Mouse (Mus musculus): ENCODE results near the gene Dgkh. TPM values are rescaled to one million over a fixed set of nuclear protein-coding genes. Genes with fewer than 3 reads are reported as not detected.

Dgkh gene
- polyA plus RNA-seq, 1 experiment from 2014 or later = 4.6 TPM

DNA sequence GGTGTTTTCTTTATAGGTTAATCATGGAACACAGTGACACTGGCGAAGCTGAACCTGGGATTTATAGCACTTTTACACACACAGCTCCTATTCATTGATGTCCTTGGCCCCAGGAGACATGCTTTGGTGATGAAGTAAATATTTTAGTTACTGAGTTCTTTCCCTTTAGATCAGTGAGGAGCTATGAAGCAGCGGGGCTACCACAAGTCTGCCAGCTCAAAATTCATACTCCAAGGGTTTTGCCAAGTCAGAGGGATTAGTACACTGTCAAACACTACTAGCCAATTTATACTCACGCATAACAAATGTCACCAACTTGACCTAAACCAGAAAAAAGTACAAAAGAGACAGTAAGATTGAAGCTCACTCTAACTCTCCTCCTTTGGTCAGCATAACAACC lies 32.9 kb downstream of the Dgkh start:
- no peak overlapping the region for H3K9ac ChIP-seq (replicated peaks; ENCODE audit: low read depth)
- H3K27me3 ChIP-seq (replicated peaks; ENCODE audit: insufficient read depth, low read length) = no peaks in the 10 kb centered on the region
- H3K9me3 ChIP-seq (ENCODE audit: low read length) = no peaks in the 10 kb centered on the region
- 79% methylated on average over 3 of the region's 3 CpGs for WGBS
- no peak overlapping the region for H3K4me2 ChIP-seq (replicated peaks; ENCODE audit: low read depth, low read length)
- TF ChIP-seq EP300 (IDR thresholded peaks at IDR 0.05) = no peak
- no peak for TF ChIP-seq CTCF (IDR thresholded peaks at IDR 0.05)
- ATAC-seq = no peak
- H3K27ac ChIP-seq (ENCODE audit: low read length) = no peak overlapping the region
- no peak overlapping the region for H3K4me3 ChIP-seq (ENCODE audit: low read depth, low read length)
- H3K4me1 ChIP-seq (ENCODE audit: insufficient read depth, low read depth, low read length) = peaks cover 10% of the 10 kb centered on the region; the same call in 1 of the 2 replicates
- no peaks in the 10 kb centered on the region for H3K36me3 ChIP-seq (ENCODE audit: insufficient read depth, low read length)
- no peak for DNase-seq (ENCODE audit: low spot score)

GRCm38 (mm10) chr14:78699196-78699595 lies 33.4 kb downstream of the Dgkh start:
- ATAC-seq (no peak), DNase-seq (ENCODE audit: low spot score) (no peak)
- TF ChIP-seq EP300 (IDR thresholded peaks at IDR 0.05) (no peak), CTCF (IDR thresholded peaks at IDR 0.05) (no peak)
- Histone ChIP-seq H3K4me3 (ENCODE audit: low read depth, low read length) (no peak overlapping the region), H3K9me3 (ENCODE audit: low read length) (no peaks in the 10 kb centered on the region), H3K9ac (replicated peaks; ENCODE audit: low read depth) (no peak overlapping the region), H3K27me3 (replicated peaks; ENCODE audit: insufficient read depth, low read length) (no peaks in the 10 kb centered on the region), H3K36me3 (ENCODE audit: insufficient read depth, low read length) (no peaks in the 10 kb centered on the region), H3K4me1 (ENCODE audit: insufficient read depth, low read depth, low read length) (peaks cover 10% of the 10 kb centered on the region; the same call in 1 of the 2 replicates), H3K4me2 (replicated peaks; ENCODE audit: low read depth, low read length) (no peak overlapping the region), H3K27ac (ENCODE audit: low read length) (no peak overlapping the region)
- 83% methylated on average over 5 of the region's 5 CpGs for WGBS

DNA sequence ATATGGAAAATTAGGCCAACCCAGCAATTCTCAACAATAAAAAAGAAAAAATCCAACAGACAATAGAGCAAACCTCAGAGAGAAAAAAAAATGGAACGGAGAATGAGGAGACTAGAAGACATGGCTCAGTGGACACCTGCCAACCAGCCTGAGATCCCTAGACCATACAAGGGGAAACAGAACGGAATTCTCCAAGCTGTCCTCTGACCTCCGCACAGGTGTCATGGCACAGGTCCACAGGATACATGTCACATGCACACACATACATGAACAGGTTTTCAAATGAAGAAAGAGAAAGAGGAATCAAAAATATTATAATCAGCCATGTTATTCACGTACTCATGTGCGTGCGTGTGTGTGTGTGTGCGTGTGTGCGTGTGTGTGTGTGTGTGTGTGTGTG lies 38.5 kb downstream of the Dgkh start:
- no peak overlapping the region for H3K4me2 ChIP-seq (replicated peaks; ENCODE audit: low read depth, low read length)

GRCm38 (mm10) chr14:78692602-78693001 lies 40.0 kb downstream of the Dgkh start:
- Histone ChIP-seq H3K9ac (replicated peaks; ENCODE audit: low read depth) (no peak overlapping the region), H3K4me3 (ENCODE audit: low read depth, low read length) (no peak overlapping the region), H3K27ac (ENCODE audit: low read length) (peak overlapping the region; percentile 57), H3K4me2 (replicated peaks; ENCODE audit: low read depth, low read length) (no peak overlapping the region), H3K4me1 (ENCODE audit: insufficient read depth, low read depth, low read length) (no peaks in the 10 kb centered on the region), H3K27me3 (replicated peaks; ENCODE audit: insufficient read depth, low read length) (no peaks in the 10 kb centered on the region), H3K36me3 (ENCODE audit: insufficient read depth, low read length) (no peaks in the 10 kb centered on the region), H3K9me3 (ENCODE audit: low read length) (no peaks in the 10 kb centered on the region)
- WGBS = 26% methylated on average over 4 of the region's 4 CpGs
- TF ChIP-seq CTCF (IDR thresholded peaks at IDR 0.05) = no peak
- TF ChIP-seq EP300 (IDR thresholded peaks at IDR 0.05) = no peak
- peak; percentile 16; the same call in 1 of the 2 replicates for ATAC-seq
- DNase-seq (ENCODE audit: low spot score) = no peak

More for the DNA sequence above, 38.5 kb downstream of the Dgkh start:
- Histone ChIP-seq H3K4me3 (ENCODE audit: low read depth, low read length) (no peak overlapping the region), H3K9ac (replicated peaks; ENCODE audit: low read depth) (no peak overlapping the region), H3K27ac (ENCODE audit: low read length) (no peak overlapping the region), H3K9me3 (ENCODE audit: low read length) (no peaks in the 10 kb centered on the region), H3K36me3 (ENCODE audit: insufficient read depth, low read length) (no peaks in the 10 kb centered on the region), H3K27me3 (replicated peaks; ENCODE audit: insufficient read depth, low read length) (no peaks in the 10 kb centered on the region), H3K4me1 (ENCODE audit: insufficient read depth, low read depth, low read length) (no peaks in the 10 kb centered on the region)
- no peak for ATAC-seq
- TF ChIP-seq EP300 (IDR thresholded peaks at IDR 0.05) (no peak), CTCF (IDR thresholded peaks at IDR 0.05) (no peak)
- WGBS = 96% methylated on average over 8 of the region's 8 CpGs
- DNase-seq (ENCODE audit: low spot score) = no peak

GRCm38 (mm10) chr14:78691926-78692487 lies 40.6 kb downstream of the Dgkh start:
- Histone ChIP-seq H3K9me3 (ENCODE audit: low read length) (no peaks in the 10 kb centered on the region), H3K27ac (ENCODE audit: low read length) (peak overlapping the region; percentile 58), H3K4me3 (ENCODE audit: low read depth, low read length) (no peak overlapping the region), H3K9ac (replicated peaks; ENCODE audit: low read depth) (no peak overlapping the region), H3K4me2 (replicated peaks; ENCODE audit: low read depth, low read length) (no peak overlapping the region), H3K4me1 (ENCODE audit: insufficient read depth, low read depth, low read length) (no peaks in the 10 kb centered on the region), H3K36me3 (ENCODE audit: insufficient read depth, low read length) (no peaks in the 10 kb centered on the region), H3K27me3 (replicated peaks; ENCODE audit: insufficient read depth, low read length) (no peaks in the 10 kb centered on the region)
- 26% methylated on average over 5 of the region's 5 CpGs for WGBS
- peak; percentile 38 for DNase-seq (ENCODE audit: low spot score)
- peak; percentile 61 for ATAC-seq
- TF ChIP-seq CTCF (IDR thresholded peaks at IDR 0.05) (no peak), EP300 (IDR thresholded peaks at IDR 0.05) (peak; percentile 74)

DNA sequence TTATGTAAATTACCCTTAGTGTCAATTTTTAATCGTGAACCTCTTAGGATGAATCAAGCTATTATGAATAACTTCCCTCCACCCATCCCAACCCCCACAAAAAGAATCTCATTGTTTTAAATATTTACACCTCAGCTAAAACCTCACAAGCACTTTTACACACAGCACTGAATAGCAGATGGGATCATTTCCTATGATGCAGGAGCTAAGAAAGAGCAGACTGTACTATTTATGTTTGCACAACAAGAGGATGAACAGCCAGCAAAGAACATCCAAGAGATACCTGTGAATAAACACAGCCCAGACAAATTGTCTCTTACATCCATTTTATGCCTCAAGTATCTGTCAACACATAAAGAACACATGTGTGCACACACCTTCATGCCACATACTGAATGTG lies 41.7 kb downstream of the Dgkh start:
- peak; percentile 60 for DNase-seq (ENCODE audit: low spot score)
- H3K4me1 ChIP-seq (ENCODE audit: insufficient read depth, low read depth, low read length) = no peaks in the 10 kb centered on the region
- H3K9me3 ChIP-seq (ENCODE audit: low read length) = no peaks in the 10 kb centered on the region
- no peaks in the 10 kb centered on the region for H3K36me3 ChIP-seq (ENCODE audit: insufficient read depth, low read length)
- no peaks in the 10 kb centered on the region for H3K27me3 ChIP-seq (replicated peaks; ENCODE audit: insufficient read depth, low read length)
- no peak overlapping the region for H3K9ac ChIP-seq (replicated peaks; ENCODE audit: low read depth)
- H3K4me3 ChIP-seq (ENCODE audit: low read depth, low read length) = no peak overlapping the region
- 51% methylated on average over 1 of the region's 1 CpGs for WGBS
- ATAC-seq = peak; percentile 56
- H3K27ac ChIP-seq (ENCODE audit: low read length) = peak overlapping the region; percentile 58; the same call in 1 of the 2 replicates
- no peak overlapping the region for H3K4me2 ChIP-seq (replicated peaks; ENCODE audit: low read depth, low read length)
- TF ChIP-seq EP300 (IDR thresholded peaks at IDR 0.05) (peak; percentile 94), CTCF (IDR thresholded peaks at IDR 0.05) (no peak)

Measured in lung, postnatal 0 days (tissue).